Mouse (Mus musculus): ENCODE results near the gene Patj. TPM values are rescaled to one million over a fixed set of nuclear protein-coding genes. Genes with fewer than 3 reads are reported as not detected.
A peak's percentile ranks its signal among the peaks of the same experiment; 100 is the strongest.
"Not testable (repeated sequence)": the region's sequence is repeated elsewhere in the genome, so short reads cannot be mapped to it uniquely, and the experiment has no call there.

Gene Patj
- polyA plus RNA-seq (2017; shearing (Covaris generic)): 10 to 100 TPM; 11.9 to 13.9 TPM

- ATAC-seq: peak; percentile 76
Measured at GRCm38 (mm10) chr4:98395690-98396437, at the start of gene Patj. TSS of gene Patj (plus strand) at chr4:98395785.

GRCm38 (mm10) chr4:98348580-98348979 lies 47.0 kb upstream of the Patj start:
- no peak for ATAC-seq

- ATAC-seq: no peak
Measured at GRCm38 (mm10) chr4:98358034-98358809, 37.4 kb upstream of the Patj start.

GRCm38 (mm10) chr4:98375401-98375800 lies 20.2 kb upstream of the Patj start:
- no peak for ATAC-seq

GRCm38 (mm10) chr4:98376943-98377342 lies 18.6 kb upstream of the Patj start:
- no peak for ATAC-seq

GRCm38 (mm10) chr4:98382716-98383424 lies 12.7 kb upstream of the Patj start, which contains the start of gene Tm2d1:
TSS of gene Tm2d1 (minus strand) at chr4:98383306.
- peak; percentile 98 for ATAC-seq

GRCm38 (mm10) chr4:98385036-98385435 lies 10.5 kb upstream of the Patj start:
- no peak for ATAC-seq

GRCm38 (mm10) chr4:98395346-98395689 lies 267 bp upstream of the Patj start:
- ATAC-seq: no peak

GRCm38 (mm10) chr4:98400926-98401583 lies 5.5 kb downstream of the Patj start:
- no peak for ATAC-seq

- ATAC-seq: no peak
Measured at GRCm38 (mm10) chr4:98401584-98401962, 6.0 kb downstream of the Patj start.

- ATAC-seq: no peak
Measured at GRCm38 (mm10) chr4:98403492-98403891, 7.9 kb downstream of the Patj start.

- ATAC-seq: no peak
Measured at GRCm38 (mm10) chr4:98404412-98404811, 8.8 kb downstream of the Patj start.

- peak; percentile 57 for ATAC-seq
Measured at GRCm38 (mm10) chr4:98408455-98408854, 12.9 kb downstream of the Patj start.

- not testable (repeated sequence) for ATAC-seq
Measured at GRCm38 (mm10) chr4:98415150-98415549, 19.6 kb downstream of the Patj start.

- no peak for ATAC-seq
Measured at GRCm38 (mm10) chr4:98428371-98428770, 32.8 kb downstream of the Patj start.

- ATAC-seq: peak; percentile 6
Measured at GRCm38 (mm10) chr4:98435641-98436457, 40.3 kb downstream of the Patj start.

- peak; percentile 90 for ATAC-seq
Measured at GRCm38 (mm10) chr4:98436664-98437363, 41.2 kb downstream of the Patj start.

- no peak for ATAC-seq
Measured at GRCm38 (mm10) chr4:98439261-98440005, 43.8 kb downstream of the Patj start.

- no peak for ATAC-seq
Measured at GRCm38 (mm10) chr4:98441248-98441647, 45.7 kb downstream of the Patj start.

GRCm38 (mm10) chr4:98444437-98445139 lies 49.0 kb downstream of the Patj start:
- ATAC-seq: peak; percentile 73
